Mouse (Mus musculus): ENCODE results near the gene Atg4d. TPM values are rescaled to one million over a fixed set of nuclear protein-coding genes. Genes with fewer than 3 reads are reported as not detected.

Gene Atg4d
- polyA plus RNA-seq, 1 experiment = 33.7 TPM

- Histone ChIP-seq H3K79me3 (ENCODE audit: low read depth) (no peaks in the 10 kb centered on the region), H3ac (ENCODE audit: control insufficient read depth, insufficient read length, low read depth) (no peak overlapping the region), H3K36me3 (ENCODE audit: control insufficient read depth, insufficient read depth) (no peaks in the 10 kb centered on the region), H3K79me2 (ENCODE audit: control insufficient read depth, insufficient read depth) (no peaks in the 10 kb centered on the region), H3K27me3 (ENCODE audit: control insufficient read depth, insufficient read depth, insufficient read length) (no peaks in the 10 kb centered on the region), H3K4me3 (ENCODE audit: insufficient read depth, poor library complexity, severe bottlenecking) (no peak overlapping the region)
- TF ChIP-seq MYOG (IDR thresholded peaks at IDR 0.05; ENCODE audit: control insufficient read depth, extremely low read depth, insufficient read length) (no peak), USF1 (IDR thresholded peaks at IDR 0.05; ENCODE audit: low read depth) (peak; percentile 23)
Observed at GRCm38 (mm10) chr9:21299014-21299413, 33.9 kb downstream of the Atg4d start.

DNA sequence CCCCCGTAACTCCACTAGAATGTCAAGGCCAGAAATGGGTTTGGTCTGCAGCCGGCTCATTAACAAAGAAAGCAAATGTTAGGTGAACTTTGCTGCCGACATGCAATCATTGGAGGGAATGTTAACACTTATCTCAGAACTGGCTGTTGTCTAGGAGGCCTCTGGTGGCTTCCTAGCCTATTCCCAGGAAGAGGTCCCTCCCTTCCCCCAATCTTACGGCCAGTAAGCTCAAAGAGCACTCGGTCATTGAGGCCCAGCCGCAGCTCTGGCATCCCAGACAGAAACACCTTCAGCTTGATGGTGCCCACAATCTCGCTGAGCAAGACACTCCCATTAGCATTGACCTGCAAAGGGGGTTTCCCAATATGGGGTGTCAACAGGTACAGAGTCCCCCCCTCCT, 40.0 kb downstream of the Atg4d start:
- Histone ChIP-seq H3K36me3 (ENCODE audit: control insufficient read depth, insufficient read depth) (no peaks in the 10 kb centered on the region), H3ac (ENCODE audit: control insufficient read depth, insufficient read length, low read depth) (no peak overlapping the region), H3K27me3 (ENCODE audit: control insufficient read depth, insufficient read depth, insufficient read length) (no peaks in the 10 kb centered on the region), H3K79me3 (ENCODE audit: low read depth) (no peaks in the 10 kb centered on the region), H3K79me2 (ENCODE audit: control insufficient read depth, insufficient read depth) (no peaks in the 10 kb centered on the region), H3K4me3 (ENCODE audit: insufficient read depth, poor library complexity, severe bottlenecking) (no peak overlapping the region)
- no peak for TF ChIP-seq FOSL1 (IDR thresholded peaks at IDR 0.05; ENCODE audit: insufficient read depth, low read length, poor library complexity, severe bottlenecking)
- no peak for TF ChIP-seq CEBPB (IDR thresholded peaks at IDR 0.05; ENCODE audit: low read depth)
- TF ChIP-seq MAX (IDR thresholded peaks at IDR 0.05) = no peak
- TF ChIP-seq MYOD1 (IDR thresholded peaks at IDR 0.05; ENCODE audit: control insufficient read depth, insufficient read length, low read depth) = no peak
- no peak for TF ChIP-seq USF1 (IDR thresholded peaks at IDR 0.05; ENCODE audit: low read depth)
- no peak for TF ChIP-seq MYOG (IDR thresholded peaks at IDR 0.05; ENCODE audit: control insufficient read depth, extremely low read depth, insufficient read length)
- no peak for TF ChIP-seq CTCF (IDR thresholded peaks at IDR 0.05; ENCODE audit: control insufficient read depth, insufficient read depth, insufficient read length)

GRCm38 (mm10) chr9:21309150-21309741, 44.2 kb downstream of the Atg4d start:
- no peaks in the 10 kb centered on the region for H3K27me3 ChIP-seq (ENCODE audit: control insufficient read depth, insufficient read depth, insufficient read length)
- H3K79me3 ChIP-seq (ENCODE audit: low read depth) = no peaks in the 10 kb centered on the region
- TF ChIP-seq CTCF (IDR thresholded peaks at IDR 0.05; ENCODE audit: control insufficient read depth, insufficient read depth, insufficient read length) = no peak
- TF ChIP-seq CEBPB (IDR thresholded peaks at IDR 0.05; ENCODE audit: low read depth) = no peak
- no peak for TF ChIP-seq MAX (IDR thresholded peaks at IDR 0.05)
- TF ChIP-seq USF1 (IDR thresholded peaks at IDR 0.05; ENCODE audit: low read depth) = no peak
- TF ChIP-seq MYOD1 (IDR thresholded peaks at IDR 0.05; ENCODE audit: control insufficient read depth, insufficient read length, low read depth) = no peak
- no peak for TF ChIP-seq FOSL1 (IDR thresholded peaks at IDR 0.05; ENCODE audit: insufficient read depth, low read length, poor library complexity, severe bottlenecking)
- TF ChIP-seq MYOG (IDR thresholded peaks at IDR 0.05; ENCODE audit: control insufficient read depth, extremely low read depth, insufficient read length) = no peak
- H3K36me3 ChIP-seq (ENCODE audit: control insufficient read depth, insufficient read depth) = no peaks in the 10 kb centered on the region
- no peaks in the 10 kb centered on the region for H3K79me2 ChIP-seq (ENCODE audit: control insufficient read depth, insufficient read depth)
- no peak overlapping the region for H3ac ChIP-seq (ENCODE audit: control insufficient read depth, insufficient read length, low read depth)
- H3K4me3 ChIP-seq (ENCODE audit: insufficient read depth, poor library complexity, severe bottlenecking) = no peak overlapping the region

- no peak overlapping the region for H3K4me3 ChIP-seq (ENCODE audit: insufficient read depth, poor library complexity, severe bottlenecking)
- TF ChIP-seq MYOG (IDR thresholded peaks at IDR 0.05; ENCODE audit: control insufficient read depth, extremely low read depth, insufficient read length) = no peak
- TF ChIP-seq MYOD1 (IDR thresholded peaks at IDR 0.05; ENCODE audit: control insufficient read depth, insufficient read length, low read depth) = no peak
- TF ChIP-seq CTCF (IDR thresholded peaks at IDR 0.05; ENCODE audit: control insufficient read depth, insufficient read depth, insufficient read length) = no peak
- TF ChIP-seq USF1 (IDR thresholded peaks at IDR 0.05; ENCODE audit: low read depth) = no peak
- TF ChIP-seq MAX (IDR thresholded peaks at IDR 0.05) = no peak
- no peak for TF ChIP-seq FOSL1 (IDR thresholded peaks at IDR 0.05; ENCODE audit: insufficient read depth, low read length, poor library complexity, severe bottlenecking)
Observed at GRCm38 (mm10) chr9:21311695-21312094, 46.6 kb downstream of the Atg4d start.

GRCm38 (mm10) chr9:21312134-21312533, 47.0 kb downstream of the Atg4d start, which contains the start of gene Ap1m2:
Ap1m2 (minus strand) TSS chr9:21312337.
- TF ChIP-seq FOSL1 (IDR thresholded peaks at IDR 0.05; ENCODE audit: insufficient read depth, low read length, poor library complexity, severe bottlenecking) (no peak), CEBPB (IDR thresholded peaks at IDR 0.05; ENCODE audit: low read depth) (no peak), MAX (IDR thresholded peaks at IDR 0.05) (no peak), CTCF (IDR thresholded peaks at IDR 0.05; ENCODE audit: control insufficient read depth, insufficient read depth, insufficient read length) (no peak)
- no peaks in the 10 kb centered on the region for H3K36me3 ChIP-seq (ENCODE audit: control insufficient read depth, insufficient read depth)
- H3K4me3 ChIP-seq (ENCODE audit: insufficient read depth, poor library complexity, severe bottlenecking) = no peak within 1 kb of the TSS
- H3ac ChIP-seq (ENCODE audit: control insufficient read depth, insufficient read length, low read depth) = no peak within 1 kb of the TSS
- H3K79me3 ChIP-seq (ENCODE audit: low read depth) = no peaks in the 10 kb centered on the region
- H3K27me3 ChIP-seq (ENCODE audit: control insufficient read depth, insufficient read depth, insufficient read length) = no peaks in the 10 kb centered on the region
- H3K79me2 ChIP-seq (ENCODE audit: control insufficient read depth, insufficient read depth) = no peaks in the 10 kb centered on the region

More at GRCm38 (mm10) chr9:21311695-21312094, 46.6 kb downstream of the Atg4d start:
- Histone ChIP-seq H3K36me3 (ENCODE audit: control insufficient read depth, insufficient read depth) (no peaks in the 10 kb centered on the region), H3K27me3 (ENCODE audit: control insufficient read depth, insufficient read depth, insufficient read length) (no peaks in the 10 kb centered on the region), H3ac (ENCODE audit: control insufficient read depth, insufficient read length, low read depth) (no peak overlapping the region), H3K79me3 (ENCODE audit: low read depth) (no peaks in the 10 kb centered on the region), H3K79me2 (ENCODE audit: control insufficient read depth, insufficient read depth) (no peaks in the 10 kb centered on the region)

- Histone ChIP-seq H3K79me3 (ENCODE audit: low read depth) (no peaks in the 10 kb centered on the region), H3K79me2 (ENCODE audit: control insufficient read depth, insufficient read depth) (no peaks in the 10 kb centered on the region), H3K4me3 (ENCODE audit: insufficient read depth, poor library complexity, severe bottlenecking) (no peak overlapping the region), H3K36me3 (ENCODE audit: control insufficient read depth, insufficient read depth) (no peaks in the 10 kb centered on the region), H3ac (ENCODE audit: control insufficient read depth, insufficient read length, low read depth) (no peak overlapping the region), H3K27me3 (ENCODE audit: control insufficient read depth, insufficient read depth, insufficient read length) (no peaks in the 10 kb centered on the region)
- no peak for TF ChIP-seq FOSL1 (IDR thresholded peaks at IDR 0.05; ENCODE audit: insufficient read depth, low read length, poor library complexity, severe bottlenecking)
- peak; percentile 88 for TF ChIP-seq CTCF (IDR thresholded peaks at IDR 0.05; ENCODE audit: control insufficient read depth, insufficient read depth, insufficient read length)
- no peak for TF ChIP-seq USF1 (IDR thresholded peaks at IDR 0.05; ENCODE audit: low read depth)
Observed at GRCm38 (mm10) chr9:21313394-21313793, 48.3 kb downstream of the Atg4d start.

All from C2C12 (cell line).